Mouse (Mus musculus): ENCODE measurements around the gene Fmo2. TPM values are rescaled to one million over a fixed set of nuclear protein-coding genes. Genes with fewer than 3 reads are reported as not detected.

Fmo2 gene
- total RNA-seq (2021): 10 to 100 TPM; 35.5 to 52.9 TPM
- polyA plus RNA-seq (2012; rRNA removed): 17.9 and 24.3 TPM in 2 replicates
- long read RNA-seq, full-length matches to known transcripts: 10 of 18 reads
- long read RNA-seq, partial matches to known transcripts: 2 of 18 reads
- long read RNA-seq, other reads (novel, unspliced or antisense): 6 of 18 reads

DNA sequence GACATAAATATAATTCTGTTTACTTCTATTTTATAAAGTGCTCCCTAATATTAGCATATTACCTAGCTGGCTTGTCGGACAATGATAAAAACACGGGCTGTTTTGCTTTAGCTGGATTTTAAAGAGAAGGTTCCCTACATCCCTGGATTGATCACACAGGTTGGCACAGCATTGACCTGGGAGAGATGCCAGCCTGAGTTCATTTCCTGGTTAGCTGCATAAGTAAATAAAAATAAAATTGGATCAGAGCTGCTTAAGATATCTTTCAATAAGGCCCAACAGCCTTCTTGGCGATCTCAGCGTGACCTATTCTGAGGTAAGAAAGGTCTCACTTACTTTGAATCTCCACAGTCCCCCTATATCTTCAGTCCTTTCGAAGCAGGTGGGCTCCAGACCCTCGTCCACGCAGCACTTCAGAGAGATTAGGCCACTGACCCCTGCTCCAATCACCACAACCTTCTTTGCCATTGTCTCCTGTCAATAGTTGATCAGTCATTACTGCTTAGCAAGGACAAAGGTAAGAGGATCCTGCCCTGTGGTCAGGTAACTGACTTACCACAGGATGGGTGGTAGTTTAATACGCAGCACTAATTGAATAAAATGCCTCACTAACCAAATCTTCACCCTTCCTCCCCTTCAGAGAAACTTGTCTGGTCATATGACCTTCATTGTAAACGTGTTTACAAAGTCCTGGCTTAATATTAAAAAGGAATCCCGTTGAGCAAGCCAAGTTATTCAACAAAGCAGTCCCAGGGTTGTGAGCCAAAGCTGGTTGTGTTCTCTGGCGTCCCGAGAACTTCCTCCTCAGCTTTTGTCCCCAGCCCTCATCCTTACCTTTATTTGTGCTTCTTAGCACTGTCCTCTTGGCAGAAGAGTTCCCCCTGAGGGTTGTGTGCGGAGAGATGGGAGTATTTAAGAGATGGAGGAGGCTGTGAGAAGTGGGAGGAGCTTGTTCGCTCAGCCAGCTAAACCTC lies at the start of gene Fmo2:
Fmo2 (minus strand) TSS at position 889 of the 974 bp plus-strand sequence.
- TF ChIP-seq POLR2A (IDR thresholded peaks at IDR 0.05; ENCODE audit: insufficient read depth, low read depth, low read length) (peak; percentile 70), EP300 (IDR thresholded peaks at IDR 0.05; ENCODE audit: insufficient read depth, low read depth, low read length) (peak; percentile 77; the same call in 1 of the 2 replicates), CTCF (IDR thresholded peaks at IDR 0.05) (no peak)
- 42% methylated on average over 14 of the region's 14 CpGs for WGBS
- H3K9ac ChIP-seq (ENCODE audit: low read depth, low read length): peak within 1 kb of the TSS; percentile 80
- H3K4me1 ChIP-seq (ENCODE audit: control insufficient read depth, insufficient read depth, low read length): peaks cover 1% of the 10 kb centered on the region
- intact Hi-C loops (cut with DNase I): loop anchor here (2.0 to 10.0 kb wide), 4 partner anchors 29 to 173 kb away; partner anchors contain the start of gene Fmo4
- H3K36me3 ChIP-seq (ENCODE audit: control insufficient read depth, insufficient read depth, low read length): peaks cover 5% of the 10 kb centered on the region
- no peaks in the 10 kb centered on the region for H3K79me2 ChIP-seq (replicated peaks; ENCODE audit: control insufficient read depth, insufficient read depth, low read length)
- peak; percentile 63 to 71 for DNase-seq
- H3K27ac ChIP-seq: peak within 1 kb of the TSS; percentile 90
- peak within 1 kb of the TSS; percentile 42 for H3K4me3 ChIP-seq
- no peaks in the 10 kb centered on the region for H3K27me3 ChIP-seq (ENCODE audit: control insufficient read depth, insufficient read depth, low read length)

GRCm38 (mm10) chr1:162947934-162948333 lies 49.4 kb upstream of the Fmo2 start:
- TF ChIP-seq POLR2A (IDR thresholded peaks at IDR 0.05; ENCODE audit: insufficient read depth, low read depth, low read length) (no peak), CTCF (IDR thresholded peaks at IDR 0.05) (no peak), EP300 (IDR thresholded peaks at IDR 0.05; ENCODE audit: insufficient read depth, low read depth, low read length) (no peak)
- peaks cover 2% of the 10 kb centered on the region for H3K4me1 ChIP-seq (ENCODE audit: control insufficient read depth, insufficient read depth, low read length)
- no peaks in the 10 kb centered on the region for H3K36me3 ChIP-seq (ENCODE audit: control insufficient read depth, insufficient read depth, low read length)
- no peak overlapping the region for H3K27ac ChIP-seq
- 82% methylated on average over 6 of the region's 6 CpGs for WGBS
- no peak for DNase-seq
- H3K4me3 ChIP-seq: no peak overlapping the region
- intact Hi-C loops (cut with DNase I): no loop called here
- H3K79me2 ChIP-seq (replicated peaks; ENCODE audit: control insufficient read depth, insufficient read depth, low read length): no peaks in the 10 kb centered on the region
- H3K27me3 ChIP-seq (ENCODE audit: control insufficient read depth, insufficient read depth, low read length): no peaks in the 10 kb centered on the region
- H3K9ac ChIP-seq (ENCODE audit: low read depth, low read length): no peak overlapping the region

- no peak overlapping the region for H3K9ac ChIP-seq (ENCODE audit: low read depth, low read length)
- no peak for DNase-seq
- 85% methylated on average over 4 of the region's 4 CpGs for WGBS
- no peak for TF ChIP-seq POLR2A (IDR thresholded peaks at IDR 0.05; ENCODE audit: insufficient read depth, low read depth, low read length)
- TF ChIP-seq CTCF (IDR thresholded peaks at IDR 0.05): no peak
- no peak for TF ChIP-seq EP300 (IDR thresholded peaks at IDR 0.05; ENCODE audit: insufficient read depth, low read depth, low read length)
- no peaks in the 10 kb centered on the region for H3K27me3 ChIP-seq (ENCODE audit: control insufficient read depth, insufficient read depth, low read length)
- intact Hi-C loops (cut with DNase I): no loop called here
- H3K36me3 ChIP-seq (ENCODE audit: control insufficient read depth, insufficient read depth, low read length): no peaks in the 10 kb centered on the region
- H3K4me3 ChIP-seq: no peak overlapping the region
- H3K4me1 ChIP-seq (ENCODE audit: control insufficient read depth, insufficient read depth, low read length): peaks cover 2% of the 10 kb centered on the region
- H3K79me2 ChIP-seq (replicated peaks; ENCODE audit: control insufficient read depth, insufficient read depth, low read length): no peaks in the 10 kb centered on the region
- no peak overlapping the region for H3K27ac ChIP-seq
Measured at GRCm38 (mm10) chr1:162946837-162947558, 48.5 kb upstream of the Fmo2 start.

DNA sequence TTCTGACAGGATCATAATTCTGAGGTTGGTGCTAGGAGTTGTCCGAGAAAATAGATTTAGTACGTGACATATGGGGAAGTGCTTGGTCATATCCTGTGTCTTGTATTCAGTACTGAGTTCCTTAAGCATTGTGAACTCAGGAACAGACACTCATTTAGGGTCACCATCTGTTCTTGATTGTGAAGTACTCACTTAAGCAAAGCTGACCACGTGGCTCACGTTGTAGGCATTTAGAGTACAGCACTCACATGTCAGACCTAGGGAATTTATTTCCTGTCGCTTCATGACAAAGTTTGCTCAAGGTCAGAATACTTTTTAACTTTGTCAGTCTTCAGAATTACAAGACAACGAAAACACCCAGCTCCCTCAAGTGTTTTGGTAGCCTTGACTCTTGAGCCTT lies 45.2 kb upstream of the Fmo2 start:
- H3K4me3 ChIP-seq: no peak overlapping the region
- H3K36me3 ChIP-seq (ENCODE audit: control insufficient read depth, insufficient read depth, low read length): no peaks in the 10 kb centered on the region; the same call in 1 of the 2 replicates
- no peak overlapping the region for H3K27ac ChIP-seq
- WGBS: 32% methylated on average over 6 of the region's 6 CpGs
- intact Hi-C loops (cut with DNase I): no loop called here
- no peaks in the 10 kb centered on the region for H3K27me3 ChIP-seq (ENCODE audit: control insufficient read depth, insufficient read depth, low read length)
- H3K79me2 ChIP-seq (replicated peaks; ENCODE audit: control insufficient read depth, insufficient read depth, low read length): no peaks in the 10 kb centered on the region
- no peak for DNase-seq
- no peak overlapping the region for H3K9ac ChIP-seq (ENCODE audit: low read depth, low read length)
- peaks cover 3% of the 10 kb centered on the region for H3K4me1 ChIP-seq (ENCODE audit: control insufficient read depth, insufficient read depth, low read length)
- TF ChIP-seq POLR2A (IDR thresholded peaks at IDR 0.05; ENCODE audit: insufficient read depth, low read depth, low read length) (no peak), CTCF (IDR thresholded peaks at IDR 0.05) (no peak), EP300 (IDR thresholded peaks at IDR 0.05; ENCODE audit: insufficient read depth, low read depth, low read length) (no peak)

GRCm38 (mm10) chr1:162938696-162939351 lies 40.3 kb upstream of the Fmo2 start:
- peak in 1 of 2 experiments; percentile 30 for DNase-seq
- Histone ChIP-seq H3K79me2 (replicated peaks; ENCODE audit: control insufficient read depth, insufficient read depth, low read length) (no peaks in the 10 kb centered on the region), H3K9ac (ENCODE audit: low read depth, low read length) (no peak overlapping the region), H3K36me3 (ENCODE audit: control insufficient read depth, insufficient read depth, low read length) (no peaks in the 10 kb centered on the region; the same call in 1 of the 2 replicates), H3K27me3 (ENCODE audit: control insufficient read depth, insufficient read depth, low read length) (no peaks in the 10 kb centered on the region), H3K27ac (peak overlapping the region; percentile 1; the same call in 1 of the 2 replicates), H3K4me3 (no peak overlapping the region), H3K4me1 (ENCODE audit: control insufficient read depth, insufficient read depth, low read length) (peaks cover 2% of the 10 kb centered on the region; the same call in 1 of the 2 replicates)
- intact Hi-C loops (cut with DNase I): no loop called here
- 50% methylated on average over 4 of the region's 4 CpGs for WGBS
- TF ChIP-seq POLR2A (IDR thresholded peaks at IDR 0.05; ENCODE audit: insufficient read depth, low read depth, low read length) (no peak), CTCF (IDR thresholded peaks at IDR 0.05) (no peak), EP300 (IDR thresholded peaks at IDR 0.05; ENCODE audit: insufficient read depth, low read depth, low read length) (no peak)

Data from heart, adult 2 months (tissue).